Mouse (Mus musculus) megakaryocyte, embryonic 14.5 days (primary cell): ENCODE measurements around the gene Itgb2l.

ENCODE experiments used
- FLI1 ChIP-seq: IDR thresholded peaks from 2 replicates; pipeline ENCODE4 v1.6.1; 2012; ENCODE audit warnings: low read length, inconsistent platforms, mixed read lengths
- GATA1 ChIP-seq: IDR thresholded peaks from 3 replicates; pipeline ENCODE4 v1.6.1; 2012; ENCODE audit warnings: mixed read lengths, low read length, inconsistent platforms, borderline replicate concordance

GRCm38 (mm10) chr16:96487007-96487684 lies 43.7 kb upstream of the Itgb2l start:
- TF ChIP-seq GATA1 (no peak), FLI1 (no peak)
